Mouse (Mus musculus): ENCODE measurements at regions not wholly inside any gene's neighbourhood (a gene's known extent, or its start where the extent isn't known, plus 50 kb on each side); places are given as distances from the start of the nearest gene placed in this dataset.
"Not testable (repeated sequence)": the region's sequence is repeated elsewhere in the genome, so short reads cannot be mapped to it uniquely, and the experiment has no call there.

DNA sequence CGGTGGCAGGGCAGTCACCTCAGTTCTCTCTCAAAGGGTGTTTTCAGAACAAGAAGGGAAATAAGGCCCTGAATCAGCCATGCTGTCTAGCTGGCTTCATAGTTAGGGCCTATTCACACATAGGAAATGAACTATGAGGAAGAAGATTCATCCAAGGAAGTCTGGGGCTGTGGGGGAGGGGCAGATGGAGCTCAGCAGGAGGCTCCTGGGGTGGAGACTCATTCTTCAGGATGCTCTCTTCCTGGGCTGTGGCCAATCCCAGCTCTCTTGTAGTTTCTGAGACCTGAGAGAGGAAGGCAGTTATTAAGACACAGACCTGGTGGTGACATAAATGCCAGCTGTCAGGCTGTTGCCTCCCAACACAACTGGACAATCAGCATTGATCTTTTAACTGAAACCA, 149.4 kb upstream of the Speer4f2 start:
- not testable (repeated sequence) for H3K9me3 ChIP-seq; H3K9ac ChIP-seq (replicated peaks); H3K4me3 ChIP-seq; H3K27ac ChIP-seq (replicated peaks); H3K27me3 ChIP-seq; H3K36me3 ChIP-seq; H3K4me1 ChIP-seq; H3K4me2 ChIP-seq (replicated peaks); ATAC-seq (ENCODE audit: low FRiP score, low read depth)
- 50% methylated on average over 1 of the region's 1 CpGs for WGBS

DNA sequence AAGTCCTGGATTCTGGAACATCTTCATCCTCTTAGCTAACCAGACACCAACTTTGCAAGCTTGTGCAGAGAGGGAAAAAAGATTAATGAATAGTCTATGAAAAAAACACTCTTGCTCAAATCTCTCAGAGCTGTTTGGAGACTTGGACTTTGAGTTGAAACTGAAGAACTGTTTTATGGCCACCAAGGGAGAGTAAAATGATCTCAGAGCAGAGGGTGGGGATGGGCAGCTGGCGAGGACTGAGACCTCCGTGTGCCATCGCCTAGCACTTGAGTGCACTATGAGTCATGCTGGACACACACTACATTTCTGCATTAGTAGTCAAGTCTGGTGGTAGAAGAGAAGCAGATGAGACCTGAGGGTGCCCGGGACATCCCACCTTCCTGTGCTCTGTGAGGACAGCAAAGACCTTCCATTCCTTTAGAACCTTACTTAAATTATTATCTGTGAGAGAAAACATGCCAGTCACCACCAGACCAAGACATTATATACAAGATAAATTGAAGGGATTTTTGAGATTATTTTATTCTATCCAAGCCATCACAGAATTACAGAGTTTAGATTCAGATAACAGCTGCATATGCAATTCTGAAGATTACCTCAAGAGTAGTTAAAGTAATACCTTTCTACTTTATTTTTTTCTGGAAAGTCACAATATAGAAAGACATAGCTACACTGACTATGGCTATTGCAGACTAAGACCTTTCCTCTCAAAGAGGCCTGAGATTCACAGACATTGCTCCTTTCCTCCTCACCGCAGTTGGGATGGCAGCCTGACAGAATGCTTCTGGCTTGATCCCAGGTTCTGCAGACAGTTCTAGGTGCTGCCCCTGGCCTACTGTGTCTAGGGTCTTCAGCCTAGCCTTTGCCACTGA, 125.0 kb upstream of the Speer4f2 start:
- H3K4me1 ChIP-seq, result no peaks in the 10 kb centered on the region
- H3K4me3 ChIP-seq, result no peak overlapping the region
- H3K36me3 ChIP-seq, result no peaks in the 10 kb centered on the region
- no peaks in the 10 kb centered on the region for H3K9me3 ChIP-seq
- no peaks in the 10 kb centered on the region for H3K27me3 ChIP-seq
- ATAC-seq (ENCODE audit: low FRiP score, low read depth), result no peak
- H3K9ac ChIP-seq (replicated peaks), result no peak overlapping the region
- 96% methylated on average over 5 of the region's 5 CpGs for WGBS
- H3K27ac ChIP-seq (replicated peaks), result no peak overlapping the region
- H3K4me2 ChIP-seq (replicated peaks), result no peak overlapping the region

DNA sequence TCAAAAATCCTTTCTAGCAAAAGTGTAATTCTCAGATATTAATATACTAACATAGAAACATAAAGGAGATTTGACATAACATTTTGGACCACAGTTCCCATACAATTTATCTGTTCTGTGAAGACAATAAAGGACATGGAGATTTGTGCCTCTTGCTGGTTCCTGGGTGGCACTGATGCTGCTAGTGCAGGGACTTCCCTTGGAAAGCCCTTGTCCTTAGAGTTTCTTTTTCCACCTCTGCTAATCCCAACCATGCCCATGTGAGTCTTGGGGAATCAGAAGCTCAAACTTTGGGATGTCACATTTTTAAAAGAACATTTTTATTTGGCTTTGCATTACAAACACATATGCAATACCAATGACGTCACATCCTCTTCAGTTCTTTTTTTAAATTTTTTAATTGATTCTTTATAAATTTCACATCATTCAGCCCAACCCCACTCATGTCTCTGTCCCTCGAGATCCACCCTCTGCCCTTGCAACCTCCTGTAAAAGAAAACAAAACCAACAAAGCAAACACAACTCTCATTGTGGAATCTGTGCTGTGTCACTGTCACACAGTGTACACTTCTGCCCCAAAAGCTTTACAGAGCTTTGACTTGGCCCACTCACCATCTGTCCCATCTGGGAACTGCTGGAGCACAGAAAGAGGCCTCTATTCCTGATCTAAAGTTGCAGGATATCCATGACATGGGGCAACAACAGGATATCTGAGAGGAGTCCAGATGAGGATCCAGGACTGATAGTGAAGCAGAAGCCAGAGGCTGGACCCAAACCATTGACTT, 112.2 kb upstream of the Speer4f2 start:
- no peak for ATAC-seq (ENCODE audit: low FRiP score, low read depth)
- WGBS, result 66% methylated on average over 2 of the region's 2 CpGs
- no peaks in the 10 kb centered on the region for H3K27me3 ChIP-seq
- no peaks in the 10 kb centered on the region for H3K9me3 ChIP-seq
- H3K4me2 ChIP-seq (replicated peaks), result no peak overlapping the region
- H3K9ac ChIP-seq (replicated peaks), result no peak overlapping the region
- no peak overlapping the region for H3K27ac ChIP-seq (replicated peaks)
- H3K36me3 ChIP-seq, result no peaks in the 10 kb centered on the region
- H3K4me3 ChIP-seq, result no peak overlapping the region
- H3K4me1 ChIP-seq, result no peaks in the 10 kb centered on the region

DNA sequence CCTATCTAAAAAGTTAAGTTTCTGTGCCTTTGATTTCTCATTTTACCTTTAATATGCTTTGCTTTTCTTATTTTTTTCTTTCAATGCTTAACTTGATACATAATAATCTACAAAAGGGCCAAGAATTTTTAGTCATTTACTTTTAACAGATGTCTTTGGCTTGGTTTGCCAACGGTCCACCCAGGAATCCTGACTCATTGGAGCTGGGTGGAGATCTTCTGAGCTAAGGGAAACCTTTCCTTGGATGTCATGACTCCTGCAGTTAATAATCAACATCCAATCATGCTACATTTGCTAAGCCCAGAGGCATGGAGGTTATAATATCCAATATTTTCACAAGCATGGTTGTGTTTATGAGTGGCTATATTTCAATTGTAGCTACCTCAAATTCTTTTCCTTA, 110.9 kb upstream of the Speer4f2 start:
- Histone ChIP-seq H3K9me3 (no peaks in the 10 kb centered on the region), H3K27me3 (no peaks in the 10 kb centered on the region), H3K4me3 (no peak overlapping the region), H3K27ac (replicated peaks) (no peak overlapping the region), H3K4me2 (replicated peaks) (no peak overlapping the region), H3K36me3 (no peaks in the 10 kb centered on the region), H3K9ac (replicated peaks) (no peak overlapping the region), H3K4me1 (no peaks in the 10 kb centered on the region)
- WGBS, result 81% methylated on average over 1 of the region's 1 CpGs
- ATAC-seq (ENCODE audit: low FRiP score, low read depth), result no peak

DNA sequence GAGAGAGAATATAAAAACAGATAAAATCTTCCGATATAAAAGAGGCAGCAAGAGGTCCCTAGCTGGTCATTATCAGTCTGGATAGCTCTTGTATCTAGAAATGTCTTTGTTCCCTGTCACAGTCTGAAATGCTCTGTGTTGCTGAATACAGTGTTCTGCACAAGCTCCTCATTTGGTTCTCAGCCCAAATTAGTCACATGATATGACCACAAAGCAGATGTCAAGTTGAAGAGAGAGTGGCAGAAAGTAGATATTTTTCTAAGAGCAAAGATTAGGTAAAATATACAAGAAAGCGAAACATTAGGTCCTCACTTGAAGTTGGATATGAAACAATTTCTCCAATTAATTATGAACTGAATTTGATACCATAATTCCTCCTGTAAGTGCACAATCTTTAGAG, 101.8 kb upstream of the Speer4f2 start:
- Histone ChIP-seq H3K4me3 (no peak overlapping the region), H3K27me3 (no peaks in the 10 kb centered on the region), H3K4me1 (no peaks in the 10 kb centered on the region), H3K9me3 (no peaks in the 10 kb centered on the region), H3K9ac (replicated peaks) (no peak overlapping the region), H3K36me3 (no peaks in the 10 kb centered on the region), H3K4me2 (replicated peaks) (no peak overlapping the region), H3K27ac (replicated peaks) (no peak overlapping the region)
- WGBS, result 85% methylated on average over 2 of the region's 2 CpGs
- no peak for ATAC-seq (ENCODE audit: low FRiP score, low read depth)

- ATAC-seq (ENCODE audit: low FRiP score, low read depth), result no peak
- Histone ChIP-seq H3K27me3 (no peaks in the 10 kb centered on the region), H3K9me3 (no peaks in the 10 kb centered on the region), H3K4me3 (no peak overlapping the region), H3K4me1 (no peaks in the 10 kb centered on the region), H3K27ac (replicated peaks) (no peak overlapping the region), H3K36me3 (no peaks in the 10 kb centered on the region), H3K9ac (replicated peaks) (no peak overlapping the region), H3K4me2 (replicated peaks) (no peak overlapping the region)
- WGBS, result 85% methylated on average over 3 of the region's 3 CpGs
These were observed 101.1 kb upstream of the Speer4f2 start for GRCm38 (mm10) chr5:17271722-17272479.

DNA sequence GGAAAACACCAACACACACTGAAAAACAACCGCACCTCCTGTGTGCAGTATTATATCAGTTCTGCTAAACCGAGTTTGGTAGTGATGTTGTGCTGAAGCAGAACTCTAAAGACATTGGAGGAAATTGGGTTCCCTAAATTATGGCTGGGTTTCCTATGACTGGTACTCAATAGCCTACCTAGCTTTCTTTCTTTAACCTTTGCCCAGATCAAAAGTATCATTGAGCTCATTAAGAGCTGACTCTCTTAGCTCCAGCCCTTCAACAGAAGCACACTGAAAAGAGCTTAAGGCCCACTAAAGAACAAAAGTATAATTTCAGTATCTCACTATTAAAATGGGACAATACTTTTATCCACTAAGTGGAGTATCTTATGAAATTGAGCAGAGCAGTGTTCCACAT, 97.6 kb upstream of the Speer4f2 start:
- Histone ChIP-seq H3K4me3 (no peak overlapping the region), H3K27me3 (no peaks in the 10 kb centered on the region), H3K9me3 (no peaks in the 10 kb centered on the region), H3K27ac (replicated peaks) (no peak overlapping the region), H3K36me3 (no peaks in the 10 kb centered on the region), H3K9ac (replicated peaks) (no peak overlapping the region), H3K4me1 (no peaks in the 10 kb centered on the region), H3K4me2 (replicated peaks) (no peak overlapping the region)
- WGBS, result 98% methylated on average over 2 of the region's 2 CpGs
- no peak for ATAC-seq (ENCODE audit: low FRiP score, low read depth)

DNA sequence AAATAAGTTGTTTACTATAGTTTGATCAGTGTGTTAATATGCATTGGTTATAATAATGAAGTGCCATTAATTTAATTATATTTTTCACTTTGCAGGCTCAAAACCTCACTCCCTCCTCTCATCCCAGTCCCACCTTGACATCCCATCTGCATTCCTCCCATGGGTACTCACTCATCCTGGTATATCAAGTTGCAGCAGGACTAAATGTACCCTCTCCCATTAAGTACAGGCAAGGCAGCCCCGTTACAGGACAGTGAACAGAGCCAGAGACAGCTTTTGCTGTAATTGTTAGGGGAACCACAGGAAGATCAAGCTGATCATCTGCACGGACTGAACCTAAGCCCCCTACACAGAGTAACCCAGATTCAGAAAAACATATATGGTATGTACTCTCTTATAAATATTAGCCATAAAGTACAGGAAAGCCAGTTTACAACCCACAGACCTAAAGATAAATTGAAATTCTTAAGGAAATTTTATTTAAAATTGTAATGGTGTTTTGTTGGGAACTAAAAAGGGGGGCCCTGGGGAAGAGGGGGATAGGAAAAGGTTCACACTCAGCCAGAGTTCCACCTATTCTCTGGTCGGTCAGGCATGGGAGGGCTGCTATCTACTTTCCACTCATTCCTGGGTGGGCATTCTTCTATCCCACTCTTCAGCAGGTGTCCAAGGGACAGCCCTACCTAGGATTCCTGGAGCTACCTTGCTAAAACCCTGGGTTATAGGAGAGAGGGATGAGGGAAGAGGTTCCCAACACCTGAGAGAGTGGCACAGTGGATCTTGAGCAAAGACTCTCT, 96.0 kb upstream of the Speer4f2 start:
- Histone ChIP-seq H3K9ac (replicated peaks) (no peak overlapping the region), H3K4me3 (no peak overlapping the region), H3K4me2 (replicated peaks) (no peak overlapping the region), H3K36me3 (no peaks in the 10 kb centered on the region), H3K9me3 (no peaks in the 10 kb centered on the region), H3K4me1 (no peaks in the 10 kb centered on the region), H3K27me3 (no peaks in the 10 kb centered on the region), H3K27ac (replicated peaks) (no peak overlapping the region)
- 87% methylated on average over 3 of the region's 3 CpGs for WGBS
- no peak for ATAC-seq (ENCODE audit: low FRiP score, low read depth)

DNA sequence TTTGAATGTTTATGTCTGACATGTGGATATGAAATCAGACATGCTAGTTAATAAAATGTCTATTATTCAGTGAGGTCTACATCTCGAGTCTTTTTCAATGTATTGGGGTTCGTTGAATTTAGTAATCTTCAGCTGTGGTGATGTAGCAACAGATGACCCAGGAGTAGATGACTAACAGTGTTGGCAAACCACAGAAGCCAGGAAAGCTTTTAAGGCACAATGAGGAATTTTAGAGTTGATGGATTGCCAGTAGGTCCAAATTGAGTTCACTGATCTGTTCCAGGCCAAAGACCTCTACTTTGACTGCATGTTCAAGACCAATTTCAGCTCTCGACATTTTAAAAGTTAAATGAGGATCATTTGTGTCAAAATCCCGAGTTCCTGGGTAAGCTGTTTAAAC, 92.8 kb upstream of the Speer4f2 start:
- H3K36me3 ChIP-seq, result no peaks in the 10 kb centered on the region
- H3K4me2 ChIP-seq (replicated peaks), result no peak overlapping the region
- H3K9ac ChIP-seq (replicated peaks), result no peak overlapping the region
- no peak for ATAC-seq (ENCODE audit: low FRiP score, low read depth)
- H3K4me1 ChIP-seq, result no peaks in the 10 kb centered on the region
- H3K27me3 ChIP-seq, result no peaks in the 10 kb centered on the region
- no peak overlapping the region for H3K4me3 ChIP-seq
- 85% methylated on average over 4 of the region's 4 CpGs for WGBS
- H3K9me3 ChIP-seq, result no peaks in the 10 kb centered on the region
- H3K27ac ChIP-seq (replicated peaks), result no peak overlapping the region

- no peak for ATAC-seq (ENCODE audit: low FRiP score, low read depth)
- Histone ChIP-seq H3K4me2 (replicated peaks) (no peak overlapping the region), H3K9ac (replicated peaks) (no peak overlapping the region), H3K36me3 (no peaks in the 10 kb centered on the region), H3K4me3 (no peak overlapping the region), H3K9me3 (no peaks in the 10 kb centered on the region), H3K27me3 (no peaks in the 10 kb centered on the region), H3K27ac (replicated peaks) (no peak overlapping the region), H3K4me1 (no peaks in the 10 kb centered on the region)
- 91% methylated on average over 2 of the region's 2 CpGs for WGBS
These were observed 92.0 kb upstream of the Speer4f2 start for GRCm38 (mm10) chr5:17280951-17281350.

DNA sequence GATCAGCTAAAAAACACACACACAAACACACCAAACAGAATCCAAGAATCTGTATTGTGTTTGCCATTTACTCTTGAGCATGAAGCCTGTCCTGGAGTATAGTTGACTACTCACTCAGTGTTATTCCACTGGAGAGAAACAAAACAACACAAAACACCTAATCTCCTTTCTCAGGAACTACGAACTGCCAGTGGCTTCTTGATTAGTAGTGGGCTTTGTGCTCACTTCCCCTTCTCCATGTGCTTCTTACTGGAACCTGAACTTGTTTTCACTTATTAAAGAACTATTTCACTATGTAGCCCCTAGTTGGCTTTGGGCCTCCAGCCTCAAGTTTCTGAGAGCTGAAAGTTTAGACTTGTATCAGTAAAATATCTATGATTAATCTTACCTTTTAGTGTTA, 84.0 kb upstream of the Speer4f2 start:
- Histone ChIP-seq H3K36me3 (no peaks in the 10 kb centered on the region), H3K27ac (replicated peaks) (no peak overlapping the region), H3K4me3 (no peak overlapping the region), H3K4me1 (no peaks in the 10 kb centered on the region), H3K9ac (replicated peaks) (no peak overlapping the region), H3K9me3 (no peaks in the 10 kb centered on the region), H3K27me3 (no peaks in the 10 kb centered on the region), H3K4me2 (replicated peaks) (no peak overlapping the region)
- WGBS, result 60% methylated on average over 1 of the region's 1 CpGs
- ATAC-seq (ENCODE audit: low FRiP score, low read depth), result no peak

Measured in midbrain, embryonic 12.5 days (tissue).